Mouse (Mus musculus): ENCODE results near the gene Zranb1.

DNA sequence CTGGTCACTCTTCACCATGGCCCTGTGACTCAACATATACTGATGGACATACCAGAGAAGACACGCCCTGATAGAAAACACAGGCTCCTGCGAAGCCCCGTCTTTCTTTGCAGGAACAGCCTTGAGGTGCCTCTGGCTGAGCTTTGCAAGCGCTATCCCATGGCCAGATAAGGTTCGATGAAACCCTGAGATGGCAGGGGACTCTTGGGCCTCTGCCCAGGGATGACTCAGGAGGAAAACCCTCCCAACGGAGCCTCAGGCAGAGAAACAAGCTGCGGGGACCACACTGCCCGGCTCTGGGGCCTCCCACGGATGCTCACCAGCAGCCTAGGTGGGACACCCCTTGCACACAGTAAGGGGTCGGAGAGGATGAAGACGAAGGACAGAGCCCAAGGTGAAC, 76.4 kb downstream of the Zranb1 start:
- no peak for TF ChIP-seq CTCF (IDR thresholded peaks at IDR 0.05; ENCODE audit: low read depth, low read length)
- no peak for TF ChIP-seq TAL1 (conservative IDR thresholded peaks at IDR 0.05; ENCODE audit: low read depth, low read length)
- TF ChIP-seq GATA1 (IDR thresholded peaks at IDR 0.05; ENCODE audit: borderline replicate concordance, low read length), result no peak
- no peak for TF ChIP-seq POLR2AphosphoS5 (IDR thresholded peaks at IDR 0.05; ENCODE audit: insufficient replicate concordance, low read depth, low read length)

Measured in G1E (cell line).